Mouse (Mus musculus) kidney, adult 2 months (tissue): ENCODE measurements at regions not wholly inside any gene's neighbourhood (a gene's known extent, or its start where the extent isn't known, plus 50 kb on each side); places are given as distances from the start of the nearest gene placed in this dataset.

Experiments used
- DNase-seq: peaks from one replicate; pipeline ENCODE4 v3.0.0; 2021
- H3K27ac ChIP-seq: fragments of 200-500 bp; 2 replicates; pipeline ENCODE4 v1.5.1; 2012; ENCODE audit warnings: low read depth, low read length, control low read depth, inconsistent platforms; ENCODE audit not compliant: insufficient read depth
- H3K27me3 ChIP-seq: fragments of 200-500 bp; replicated peaks from 2 replicates; pipeline ENCODE4 v1.6.1; 2012; ENCODE audit warnings: mild to moderate bottlenecking, moderate library complexity, low read length, inconsistent platforms; ENCODE audit not compliant: control insufficient read depth, insufficient read depth
- H3K36me3 ChIP-seq: fragments of 200-500 bp; 2 replicates; pipeline ENCODE4 v1.6.1; 2012; ENCODE audit warnings: mild to moderate bottlenecking, moderate library complexity, low read length, inconsistent platforms; ENCODE audit not compliant: control insufficient read depth, insufficient read depth
- H3K4me1 ChIP-seq: fragments of 200-500 bp; 2 replicates; pipeline ENCODE4 v1.6.1; 2011; ENCODE audit warnings: low read length; ENCODE audit not compliant: control insufficient read depth, insufficient read depth
- H3K4me3 ChIP-seq: fragments of 200-500 bp; 2 replicates; pipeline ENCODE4 v1.5.1; 2011; ENCODE audit warnings: mild to moderate bottlenecking, low read depth, low read length, control low read depth; ENCODE audit not compliant: insufficient read depth
- CTCF ChIP-seq: fragments of 200-500 bp; conservative IDR thresholded peaks from 2 replicates; pipeline ENCODE4 v1.5.1; 2011; ENCODE audit warnings: low read depth, mild to moderate bottlenecking, control low read depth, low read length, moderate library complexity, mixed read lengths; ENCODE audit not compliant: insufficient read depth, insufficient read length
- POLR2A ChIP-seq: fragments of 200-500 bp; IDR thresholded peaks from one replicate; pipeline ENCODE4 v1.6.1; 2011; ENCODE audit warnings: low read depth, low read length, control low read depth
- WGBS: fragments of 180-500 bp; shearing (Covaris S2); methylation state at CpG from one replicate; pipeline ENCODE4 v1.1.7; 2018; 5-methylcytosine and 5-hydroxymethylcytosine counted together

GRCm38 (mm10) chr3:66515773-66516406, 219.3 kb upstream of the Veph1 start:
- no peak for DNase-seq
- no peak for TF ChIP-seq CTCF
- TF ChIP-seq POLR2A, result no peak
- Histone ChIP-seq H3K27ac (no peak overlapping the region), H3K4me1 (no peaks in the 10 kb centered on the region), H3K27me3 (no peaks in the 10 kb centered on the region), H3K4me3 (no peak overlapping the region), H3K36me3 (no peaks in the 10 kb centered on the region)
- WGBS, result 80% methylated on average over 6 of the region's 6 CpGs

- Histone ChIP-seq H3K27ac (no peak overlapping the region), H3K4me1 (no peaks in the 10 kb centered on the region), H3K27me3 (no peaks in the 10 kb centered on the region), H3K36me3 (no peaks in the 10 kb centered on the region), H3K4me3 (no peak overlapping the region)
- no peak for DNase-seq
- TF ChIP-seq POLR2A (no peak), CTCF (no peak)
- WGBS, result 88% methylated on average over 8 of the region's 8 CpGs
Observed at GRCm38 (mm10) chr3:66514587-66514986, 217.9 kb upstream of the Veph1 start.

DNA sequence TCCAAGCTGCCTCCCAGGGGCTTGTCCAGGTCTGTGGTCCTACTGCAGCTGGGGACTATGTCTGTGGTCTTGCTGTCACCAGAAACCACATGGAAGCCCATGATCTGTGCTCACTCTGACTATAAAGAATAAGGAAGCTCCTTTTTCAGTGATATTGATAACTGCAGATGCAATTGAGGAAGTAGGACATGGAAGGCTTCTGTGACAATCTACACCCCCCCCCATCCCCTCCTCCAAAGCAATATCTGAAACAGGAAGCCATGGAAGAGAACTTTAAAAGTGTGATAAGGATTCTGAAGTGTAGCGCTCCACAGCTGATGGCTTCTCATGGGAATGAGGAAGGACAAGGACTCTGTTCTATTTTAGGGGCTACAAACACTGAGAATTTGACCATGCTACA, 215.8 kb upstream of the Veph1 start:
- Histone ChIP-seq H3K4me1 (no peaks in the 10 kb centered on the region), H3K27ac (no peak overlapping the region), H3K4me3 (no peak overlapping the region), H3K27me3 (no peaks in the 10 kb centered on the region), H3K36me3 (no peaks in the 10 kb centered on the region)
- DNase-seq, result no peak
- TF ChIP-seq CTCF, result no peak
- TF ChIP-seq POLR2A, result no peak
- 92% methylated on average over 1 of the region's 1 CpGs for WGBS

DNA sequence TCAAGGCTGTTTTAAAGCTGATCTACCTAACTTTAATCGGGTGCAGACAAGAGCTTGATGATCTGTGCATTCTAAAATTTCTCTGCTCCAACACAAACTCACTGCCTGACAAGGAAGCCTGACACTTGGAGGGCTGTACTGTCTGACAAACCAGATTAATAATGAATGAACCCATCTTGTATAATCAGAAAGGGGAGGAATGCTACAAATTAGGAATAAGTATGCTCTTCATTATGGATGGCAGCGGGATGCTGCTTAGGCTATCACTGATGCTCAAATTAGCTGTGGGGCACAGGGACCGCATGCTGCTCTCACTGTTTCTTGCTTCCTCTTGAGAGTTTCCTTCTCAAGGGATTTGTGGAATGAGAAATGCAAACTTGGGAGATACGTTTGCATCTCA, 213.8 kb upstream of the Veph1 start:
- Histone ChIP-seq H3K4me3 (no peak overlapping the region), H3K4me1 (no peaks in the 10 kb centered on the region), H3K36me3 (no peaks in the 10 kb centered on the region), H3K27ac (no peak overlapping the region), H3K27me3 (no peaks in the 10 kb centered on the region)
- no peak for DNase-seq
- no peak for TF ChIP-seq POLR2A
- no peak for TF ChIP-seq CTCF
- 84% methylated on average over 4 of the region's 4 CpGs for WGBS

DNA sequence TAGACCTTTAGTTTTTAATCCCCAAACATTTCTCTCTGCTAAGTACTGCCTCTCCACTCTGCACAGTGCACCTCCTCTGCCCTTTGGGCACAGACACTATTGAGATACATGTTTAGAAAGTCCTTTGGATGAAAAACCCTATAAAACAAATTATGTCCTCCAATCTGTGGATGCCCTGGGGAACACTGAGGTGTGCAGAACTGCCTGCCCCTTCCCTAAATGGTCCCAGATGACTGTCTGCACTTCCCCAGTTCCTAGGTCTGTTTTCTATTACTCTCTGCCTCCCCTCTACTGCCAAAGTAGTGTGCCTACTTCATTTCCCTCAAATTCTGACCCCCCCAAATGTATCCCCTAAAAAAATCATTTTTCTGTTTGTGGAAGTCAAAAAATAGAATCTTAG, 209.5 kb upstream of the Veph1 start:
- no peaks in the 10 kb centered on the region for H3K36me3 ChIP-seq
- H3K4me1 ChIP-seq, result no peaks in the 10 kb centered on the region
- no peak overlapping the region for H3K4me3 ChIP-seq
- DNase-seq, result no peak
- TF ChIP-seq CTCF, result no peak
- no peak for TF ChIP-seq POLR2A
- no peaks in the 10 kb centered on the region for H3K27me3 ChIP-seq
- H3K27ac ChIP-seq, result no peak overlapping the region

- DNase-seq, result no peak
- H3K27me3 ChIP-seq, result no peaks in the 10 kb centered on the region
- TF ChIP-seq POLR2A, result no peak
- TF ChIP-seq CTCF, result no peak
- no peak overlapping the region for H3K27ac ChIP-seq
- no peaks in the 10 kb centered on the region for H3K36me3 ChIP-seq
- H3K4me3 ChIP-seq, result no peak overlapping the region
- whole genome bisulfite sequencing, result 74% methylated on average over 6 of the region's 6 CpGs
- H3K4me1 ChIP-seq, result no peaks in the 10 kb centered on the region
Observed at GRCm38 (mm10) chr3:66505476-66506076, 208.9 kb upstream of the Veph1 start.

DNA sequence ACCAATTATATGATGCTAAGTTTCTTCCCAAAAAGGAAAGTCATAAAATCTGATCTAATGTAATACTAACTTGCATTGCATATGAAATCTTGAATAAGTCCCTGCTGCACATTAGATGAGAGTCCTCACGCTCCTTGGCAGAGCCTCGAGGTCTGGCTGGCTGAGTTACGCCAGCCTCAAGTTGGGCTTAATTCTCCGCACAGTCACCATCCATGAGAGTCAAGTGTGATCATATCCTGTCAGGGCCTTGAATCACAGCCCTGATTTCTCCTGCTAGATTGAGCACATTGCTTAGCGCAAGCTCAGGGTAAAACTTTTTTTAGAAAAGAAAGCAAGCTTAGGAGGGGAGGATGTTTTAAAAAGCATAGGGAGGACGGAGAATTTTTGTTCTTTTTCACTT, 208.1 kb upstream of the Veph1 start:
- no peak for TF ChIP-seq POLR2A
- no peak for TF ChIP-seq CTCF
- no peak overlapping the region for H3K4me3 ChIP-seq
- WGBS, result 83% methylated on average over 6 of the region's 6 CpGs

DNA sequence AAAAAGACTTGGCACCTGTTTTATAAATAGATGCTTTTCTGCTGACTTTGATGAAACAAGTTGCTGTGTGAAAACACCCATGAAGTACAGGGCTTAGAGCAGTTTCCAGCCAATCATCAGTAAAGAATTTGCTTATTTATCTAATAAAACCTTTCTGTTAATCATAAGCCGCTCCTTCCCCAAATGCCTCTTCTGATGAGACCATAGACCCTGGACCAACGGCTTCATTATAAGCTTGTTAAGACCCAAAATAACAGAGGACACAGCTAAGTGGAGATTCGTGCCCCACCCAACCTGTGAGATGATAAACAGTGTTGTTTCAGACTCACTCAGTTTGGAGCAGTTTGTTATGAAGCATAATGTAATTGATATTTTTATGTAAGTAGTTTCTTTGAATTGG, 207.0 kb upstream of the Veph1 start:
- TF ChIP-seq POLR2A (no peak), CTCF (no peak)
- H3K27ac ChIP-seq, result no peak overlapping the region
- WGBS, result 82% methylated on average over 3 of the region's 3 CpGs
- H3K4me3 ChIP-seq, result no peak overlapping the region
- H3K36me3 ChIP-seq, result no peaks in the 10 kb centered on the region
- no peaks in the 10 kb centered on the region for H3K27me3 ChIP-seq
- no peak for DNase-seq
- no peaks in the 10 kb centered on the region for H3K4me1 ChIP-seq

More for the DNA sequence above, 208.1 kb upstream of the Veph1 start:
- DNase-seq, result no peak
- H3K36me3 ChIP-seq, result no peaks in the 10 kb centered on the region
- H3K4me1 ChIP-seq, result no peaks in the 10 kb centered on the region
- H3K27ac ChIP-seq, result no peak overlapping the region
- H3K27me3 ChIP-seq, result no peaks in the 10 kb centered on the region
